Mouse (Mus musculus): ENCODE data around the gene Coa7. TPM values are rescaled to one million over a fixed set of nuclear protein-coding genes. Genes with fewer than 3 reads are reported as not detected.

Coa7 gene
- 47.7 and 53.1 TPM in 2 replicates for polyA plus RNA-seq (2015; fragmentation: Nextera tagmentation; extraction: Ambion mirVana)

GRCm38 (mm10) chr4:108327730-108328484 lies at the start of gene Coa7:
Gene Coa7 (plus strand): TSS chr4:108328140.

GRCm38 (mm10) chr4:108300670-108301373 lies 27.1 kb upstream of the Coa7 start, which contains the start of gene Zyg11b:
Gene Zyg11b (minus strand): TSS chr4:108301096.

GRCm38 (mm10) chr4:108383183-108383714 lies 55.3 kb downstream of the Coa7 start, which contains the start of gene Shisal2a:
Gene Shisal2a (minus strand): TSS chr4:108383349.

Other genes with a start within 250 kb of the Coa7 start
- 1.0 and 1.5 TPM in 2 replicates for gene Podn, start 231.7 kb upstream of the Coa7 start, polyA plus RNA-seq (2015; fragmentation: Nextera tagmentation; extraction: Ambion mirVana)
- 251 and 261 TPM in 2 replicates for gene Scp2, start 183.1 kb upstream of the Coa7 start, polyA plus RNA-seq (2015; fragmentation: Nextera tagmentation; extraction: Ambion mirVana)
- 11.8 and 12.0 TPM in 2 replicates for gene Echdc2, start 162.7 kb upstream of the Coa7 start, polyA plus RNA-seq (2015; fragmentation: Nextera tagmentation; extraction: Ambion mirVana)
- not detected in 2 replicates for gene Zyg11a, start 110.1 kb upstream of the Coa7 start, polyA plus RNA-seq (2015; fragmentation: Nextera tagmentation; extraction: Ambion mirVana)
- gene Zyg11b, start 27.0 kb upstream of the Coa7 start, polyA plus RNA-seq (2015; fragmentation: Nextera tagmentation; extraction: Ambion mirVana): 22.1 and 26.1 TPM in 2 replicates
- 7.6 and 8.8 TPM in 2 replicates for gene Shisal2a, start 55.2 kb downstream of the Coa7 start, polyA plus RNA-seq (2015; fragmentation: Nextera tagmentation; extraction: Ambion mirVana)
- 43.0 and 48.8 TPM in 2 replicates for gene Gpx7, start 78.8 kb downstream of the Coa7 start, polyA plus RNA-seq (2015; fragmentation: Nextera tagmentation; extraction: Ambion mirVana)
- gene Tut4, start 131.3 kb downstream of the Coa7 start, polyA plus RNA-seq (2015; fragmentation: Nextera tagmentation; extraction: Ambion mirVana): 46.2 and 47.7 TPM in 2 replicates

Measured in neural tube, postnatal 0 days (tissue).